8 mouse cellular contexts compared by ENCODE assay signal in genomic region chr17:57031661-57032420, GRCm38 (mm10). TPM values are rescaled to one million over a fixed set of nuclear protein-coding genes. Genes with fewer than 3 reads are reported as not detected.
A peak's percentile ranks its signal among the peaks of the same experiment; 100 is the strongest.
DNase-seq lines count a peak whose midpoint lies in the region; ATAC-seq and TF ChIP-seq lines count a peak whose summit lies in the region.

No protein-coding gene starts in this region.

- peak; percentile 100 for DNase-seq in ES-E14 (ENCODE audit: low read depth, low spot score)
- DNase-seq in cerebellum, adult 11 months: peak; percentile 100
- peak; percentile 100 for DNase-seq in forebrain, embryonic 14.5 days (ENCODE audit: low spot score)
- DNase-seq in heart, postnatal 14 days: peak; percentile 98
- peak; percentile 100 for DNase-seq in layer of hippocampus, adult 11-12 months (ENCODE audit: low spot score)
- peak; percentile 100 for DNase-seq in lung, adult 18-20 months
- DNase-seq in testis, postnatal 14 days (ENCODE audit: low spot score): peak; percentile 100

- under 1% methylated on average over 38 of the region's 38 CpGs for WGBS in forebrain, embryonic 14.5 days
- under 1% methylated on average over 38 of the region's 38 CpGs for WGBS in neural tube, embryonic 15.5 days

- peak overlapping the region; percentile 80 for H3K9ac ChIP-seq in ES-E14 (ENCODE audit: insufficient read depth, low read depth, low read length, poor library complexity, severe bottlenecking)
- H3K9ac ChIP-seq in forebrain, embryonic 14.5 days (ENCODE audit: low read length): peak overlapping the region; percentile 55
- peak overlapping the region; percentile 52 for H3K9ac ChIP-seq in neural tube, embryonic 15.5 days (replicated peaks)

- H3K27ac ChIP-seq in ES-E14 (ENCODE audit: insufficient read depth, low read depth, low read length, poor library complexity, severe bottlenecking): peak overlapping the region; percentile 35
- H3K27ac ChIP-seq in forebrain, embryonic 14.5 days (ENCODE audit: low read depth, low read length): peak overlapping the region; percentile 78
- H3K27ac ChIP-seq in neural tube, embryonic 15.5 days (replicated peaks): peak overlapping the region; percentile 86

- in situ Hi-C loops in ES-E14 (cut with MboI; ENCODE audit: low sequenced_read_pairs in 2 of 2, unreplicated experiment in 2 of 2): no loop called here

- H3K4me1 ChIP-seq in ES-E14 (ENCODE audit: control insufficient read depth in 2 of 2, insufficient read depth in 2 of 2, low read length in 2 of 2, poor library complexity in 1 of 2): peaks cover 3 to 7% of the 10 kb centered on the region in 2 experiments; a peak in 1 of 4 replicates
- H3K4me1 ChIP-seq in forebrain, embryonic 14.5 days (ENCODE audit: control insufficient read depth, insufficient read depth, low read length): peaks cover 10% of the 10 kb centered on the region
- peaks cover 28% of the 10 kb centered on the region for H3K4me1 ChIP-seq in neural tube, embryonic 15.5 days

- intact Hi-C loops in heart, postnatal 14 days (cut with DNase I): loop anchor here (2.0 kb wide), 1 partner anchor 25 kb away; no protein-coding TSS in a partner anchor

- H3K4me3 ChIP-seq in ES-E14 (ENCODE audit: insufficient read depth in 1 of 2, low read depth in 1 of 2, low read length in 2 of 2, poor library complexity in 1 of 2, severe bottlenecking in 1 of 2): peak overlapping the region; percentile 66 to 72
- H3K4me3 ChIP-seq in forebrain, embryonic 14.5 days (ENCODE audit: low read depth, low read length): peak overlapping the region; percentile 37
- peak overlapping the region; percentile 64 for H3K4me3 ChIP-seq in neural tube, embryonic 15.5 days (replicated peaks)

- H3K27me3 ChIP-seq in forebrain, embryonic 14.5 days (replicated peaks; ENCODE audit: control insufficient read depth, insufficient read depth, low read length): no peaks in the 10 kb centered on the region
- H3K27me3 ChIP-seq in neural tube, embryonic 15.5 days (replicated peaks): no peaks in the 10 kb centered on the region

- H3K36me3 ChIP-seq in ES-E14 (ENCODE audit: control insufficient read depth, insufficient read depth, low read length, poor library complexity, severe bottlenecking): peaks cover 18% of the 10 kb centered on the region
- H3K36me3 ChIP-seq in forebrain, embryonic 14.5 days (ENCODE audit: control insufficient read depth, insufficient read depth, low read length): peaks cover 18% of the 10 kb centered on the region
- peaks cover 14% of the 10 kb centered on the region for H3K36me3 ChIP-seq in neural tube, embryonic 15.5 days

- H3K4me2 ChIP-seq in forebrain, embryonic 14.5 days (ENCODE audit: low read length): peak overlapping the region; percentile 61
- H3K4me2 ChIP-seq in neural tube, embryonic 15.5 days: peak overlapping the region; percentile 76

- no peaks in the 10 kb centered on the region for H3K9me3 ChIP-seq in ES-E14 (ENCODE audit: control insufficient read depth, insufficient read depth, low read depth, low read length)
- no peaks in the 10 kb centered on the region for H3K9me3 ChIP-seq in forebrain, embryonic 14.5 days (replicated peaks; ENCODE audit: control insufficient read depth, low read length)
- no peaks in the 10 kb centered on the region for H3K9me3 ChIP-seq in neural tube, embryonic 15.5 days (replicated peaks)

- ATAC-seq in forebrain, embryonic 14.5 days: peak; percentile 98
- ATAC-seq in neural tube, embryonic 15.5 days (ENCODE audit: low FRiP score): peak; percentile 97

TF ChIP-seq in ES-E14, 5 proteins besides CTCF, POLR2A, EP300 and RAD21:
- TF ChIP-seq ZC3H11A (IDR thresholded peaks at IDR 0.05; ENCODE audit: borderline replicate concordance, low read depth, low read length) (no peak), ZNF384 (IDR thresholded peaks at IDR 0.05; ENCODE audit: low read depth, low read length) (no peak), MAFK (IDR thresholded peaks at IDR 0.05; ENCODE audit: insufficient read depth, low read depth, low read length) (no peak), HCFC1 (IDR thresholded peaks at IDR 0.05; ENCODE audit: borderline replicate concordance, insufficient read depth, low read length) (peak; percentile 55; the same call in 1 of the 2 replicates), CHD2 (IDR thresholded peaks at IDR 0.05; ENCODE audit: low read depth, low read length) (peak; percentile 97)
TF ChIP-seq in ES-E14: peak in this region for 2.

RNA-seq across cellular contexts. Expression of gene Khsrp, which starts 0.5 kb away (rescaled TPM):
- 81.7 and 82.3 TPM in 2 replicates for total RNA-seq in ES-E14 (2012; rRNA removed)
- polyA plus RNA-seq in forebrain, embryonic 14.5 days (2014; fragmentation: Nextera tagmentation; extraction: Ambion mirVana): 24.6 and 26.0 TPM in 2 replicates
- 10 to 100 TPM; 54.7 to 56.7 TPM for total RNA-seq in heart, postnatal 14 days (2021)
- polyA plus RNA-seq in neural tube, embryonic 15.5 days (2015; fragmentation: Nextera tagmentation; extraction: Ambion mirVana): 25.8 and 29.1 TPM in 2 replicates

RNA-seq across cellular contexts. Expression of gene Slc25a41, which starts 9.6 kb away (rescaled TPM):
- total RNA-seq in ES-E14 (2012; rRNA removed): 0.37 and 0.40 TPM in 2 replicates
- not detected in 2 replicates for polyA plus RNA-seq in forebrain, embryonic 14.5 days (2014; fragmentation: Nextera tagmentation; extraction: Ambion mirVana)
- total RNA-seq in heart, postnatal 14 days (2021): not detected
- not detected in 2 replicates for polyA plus RNA-seq in neural tube, embryonic 15.5 days (2015; fragmentation: Nextera tagmentation; extraction: Ambion mirVana)

RNA-seq across cellular contexts. Expression of gene Gm17949, which starts 20.6 kb away (rescaled TPM):
- not detected in 2 replicates for total RNA-seq in ES-E14 (2012; rRNA removed)
- polyA plus RNA-seq in forebrain, embryonic 14.5 days (2014; fragmentation: Nextera tagmentation; extraction: Ambion mirVana): 0.14 and 0.37 TPM in 2 replicates
- not detected for total RNA-seq in heart, postnatal 14 days (2021)
- polyA plus RNA-seq in neural tube, embryonic 15.5 days (2015; fragmentation: Nextera tagmentation; extraction: Ambion mirVana): 0.26 and 0.46 TPM in 2 replicates

RNA-seq across cellular contexts. Expression of gene Gtf2f1, which starts 20.8 kb away (rescaled TPM):
- total RNA-seq in ES-E14 (2012; rRNA removed): 71.6 and 101 TPM in 2 replicates
- 70.7 and 78.9 TPM in 2 replicates for polyA plus RNA-seq in forebrain, embryonic 14.5 days (2014; fragmentation: Nextera tagmentation; extraction: Ambion mirVana)
- total RNA-seq in heart, postnatal 14 days (2021): 10 to 100 TPM; 22.0 to 23.6 TPM
- polyA plus RNA-seq in neural tube, embryonic 15.5 days (2015; fragmentation: Nextera tagmentation; extraction: Ambion mirVana): 63.2 and 70.7 TPM in 2 replicates

RNA-seq across cellular contexts. Expression of gene Crb3, which starts 27.1 kb away (rescaled TPM):
- total RNA-seq in ES-E14 (2012; rRNA removed): 6.2 and 15.4 TPM in 2 replicates
- polyA plus RNA-seq in forebrain, embryonic 14.5 days (2014; fragmentation: Nextera tagmentation; extraction: Ambion mirVana): 1.9 and 2.0 TPM in 2 replicates
- under 1 TPM; 0.22 to 0.29 TPM for total RNA-seq in heart, postnatal 14 days (2021)
- 1.6 and 10.2 TPM in 2 replicates for polyA plus RNA-seq in neural tube, embryonic 15.5 days (2015; fragmentation: Nextera tagmentation; extraction: Ambion mirVana)

Comparison
In these comparisons a context has a peak if more than half of its experiments do, and no peak if none do; other contexts are left out.
1. Peak in every context shown above with its lines: DNase-seq, ATAC-seq, H3K4me3 ChIP-seq and H3K27ac ChIP-seq.
2. H3K27ac ChIP-seq: peak in every context shown above with its lines; median percentile 86 in neural tube, embryonic 15.5 days; 78 in forebrain, embryonic 14.5 days; 35 in ES-E14.